Mouse (Mus musculus) CH12.LX (cell line): ENCODE data around the gene Paf1. TPM values are rescaled to one million over a fixed set of nuclear protein-coding genes. Genes with fewer than 3 reads are reported as not detected.

ENCODE experiments used
- DNase-seq: peaks from one replicate; pipeline ENCODE4 v3.0.0-alpha.2; 2013; ENCODE audit errors: extremely low read depth
- H3K27ac ChIP-seq: 2 replicates; pipeline ENCODE4 v1.5.1; 2012; ENCODE audit warnings: low read depth, mild to moderate bottlenecking, control low read depth, moderate library complexity; ENCODE audit not compliant: insufficient read depth
- H3K27me3 ChIP-seq: replicated peaks from 2 replicates; pipeline ENCODE3; 2012; ENCODE audit warnings: inconsistent platforms
- H3K36me3 ChIP-seq, 2 experiments: replicated peaks in 1 of 2; 2 replicates each; pipeline versions ENCODE3 to v1.6.1; 2012; ENCODE audit warnings: inconsistent platforms in 1 of 2, low read length in 1 of 2, mild to moderate bottlenecking in 1 of 2, mixed read lengths in 1 of 2, moderate library complexity in 1 of 2; ENCODE audit not compliant: control insufficient read depth in 1 of 2, insufficient read depth in 1 of 2
- H3K4me1 ChIP-seq, 2 experiments: 2 replicates each; pipeline ENCODE4 v1.6.1; 2012; ENCODE audit warnings: inconsistent platforms in 1 of 2, moderate library complexity in 1 of 2; ENCODE audit not compliant: insufficient read depth in 2 of 2, control insufficient read depth in 1 of 2
- H3K4me2 ChIP-seq: 2 replicates; pipeline ENCODE4 v1.6.1; 2012; ENCODE audit warnings: low read depth, mild to moderate bottlenecking, control low read depth; ENCODE audit not compliant: poor library complexity, insufficient read depth, severe bottlenecking
- H3K4me3 ChIP-seq, 3 experiments: fragments of 150-350 bp in 1 of 3; sonication (generic) in 1 of 3; replicated peaks in 1 of 3; 2 replicates each; pipeline versions ENCODE3 to v1.5.1; 2011 to 2012; ENCODE audit warnings: low read depth in 2 of 3, low read length in 2 of 3, mild to moderate bottlenecking in 2 of 3, moderate library complexity in 2 of 3, control low read depth in 1 of 3, improper control_type of control experiment in 1 of 3, inconsistent platforms in 1 of 3, mixed read lengths in 1 of 3; ENCODE audit not compliant: poor library complexity in 1 of 3
- H3K79me2 ChIP-seq: replicated peaks from 2 replicates; pipeline ENCODE4 v1.6.1; 2012; ENCODE audit warnings: mild to moderate bottlenecking, moderate library complexity; ENCODE audit not compliant: control insufficient read depth, poor library complexity, insufficient read depth, severe bottlenecking; ENCODE audit errors: extremely low read depth
- H3K9ac ChIP-seq: 2 replicates; pipeline ENCODE4 v1.6.1; 2012; ENCODE audit warnings: low read depth, mild to moderate bottlenecking, control low read depth, moderate library complexity; ENCODE audit not compliant: insufficient read depth
- H3K9me3 ChIP-seq: replicated peaks from 2 replicates; pipeline ENCODE3; 2012; ENCODE audit warnings: low read length, inconsistent platforms, mixed read lengths
- BHLHE40 ChIP-seq: IDR thresholded peaks from 2 replicates; pipeline ENCODE4 v1.6.1; 2011; ENCODE audit warnings: mild to moderate bottlenecking, low read depth, low read length, improper control_type of control experiment
- CHD2 ChIP-seq: IDR thresholded peaks from 2 replicates; pipeline ENCODE4 v1.6.1; 2011; ENCODE audit warnings: low read length, improper control_type of control experiment
- CTCF ChIP-seq, 2 experiments: IDR thresholded peaks in 1 of 2; conservative IDR thresholded peaks in 1 of 2; 2 replicates each; pipeline ENCODE4 v1.5.1; 2011 to 2012; ENCODE audit warnings: low read depth in 2 of 2, low read length in 2 of 2, improper control_type of control experiment in 1 of 2, inconsistent platforms in 1 of 2, mild to moderate bottlenecking in 1 of 2, moderate library complexity in 1 of 2
- E2F4 ChIP-seq: IDR thresholded peaks from 2 replicates; pipeline ENCODE4 v1.6.1; 2011; ENCODE audit warnings: low read depth, low read length, improper control_type of control experiment; ENCODE audit not compliant: insufficient replicate concordance
- ELF1 ChIP-seq: IDR thresholded peaks from 2 replicates; pipeline ENCODE4 v1.6.1; 2014; ENCODE audit warnings: low read depth, mild to moderate bottlenecking, inconsistent platforms, low read length, improper control_type of control experiment
- ETS1 ChIP-seq: conservative IDR thresholded peaks from 2 replicates; pipeline ENCODE4 v1.6.1; 2012; ENCODE audit warnings: low read depth, mild to moderate bottlenecking, inconsistent platforms, low read length, improper control_type of control experiment, moderate library complexity
- HCFC1 ChIP-seq: IDR thresholded peaks from 2 replicates; pipeline ENCODE4 v1.6.1; 2012; ENCODE audit warnings: low read depth, mild to moderate bottlenecking, inconsistent platforms, low read length, improper control_type of control experiment
- IRF4 ChIP-seq: IDR thresholded peaks from 2 replicates; pipeline ENCODE4 v1.6.1; 2014; ENCODE audit warnings: low read depth, mild to moderate bottlenecking, inconsistent platforms, low read length, improper control_type of control experiment
- JUN ChIP-seq: IDR thresholded peaks from 2 replicates; pipeline ENCODE4 v1.6.1; 2011; ENCODE audit warnings: low read depth, mild to moderate bottlenecking, low read length, improper control_type of control experiment, moderate library complexity; ENCODE audit not compliant: insufficient read depth
- JUND ChIP-seq: conservative IDR thresholded peaks from 2 replicates; pipeline ENCODE4 v1.6.1; 2011; ENCODE audit warnings: low read depth, low read length, improper control_type of control experiment
- MAFK ChIP-seq: IDR thresholded peaks from 2 replicates; pipeline ENCODE4 v1.6.1; 2011; ENCODE audit warnings: low read length, improper control_type of control experiment; ENCODE audit not compliant: insufficient replicate concordance
- MYC ChIP-seq: IDR thresholded peaks from 2 replicates; pipeline ENCODE4 v1.6.1; 2011; ENCODE audit warnings: low read depth, mild to moderate bottlenecking, improper control_type of control experiment, low read length
- NELFE ChIP-seq: IDR thresholded peaks from 2 replicates; pipeline ENCODE4 v1.6.1; 2011; ENCODE audit warnings: low read depth, low read length, improper control_type of control experiment
- POLR2A ChIP-seq: IDR thresholded peaks from 2 replicates; pipeline ENCODE4 v1.6.1; 2011; ENCODE audit warnings: low read depth, mild to moderate bottlenecking, improper control_type of control experiment, low read length
- POLR2AphosphoS2 ChIP-seq: IDR thresholded peaks from 2 replicates; pipeline ENCODE4 v1.6.1; 2011; ENCODE audit warnings: low read depth, low read length, improper control_type of control experiment
- RCOR1 ChIP-seq: conservative IDR thresholded peaks from 2 replicates; pipeline ENCODE4 v1.6.1; 2012; ENCODE audit warnings: low read depth, mild to moderate bottlenecking, inconsistent platforms, low read length, improper control_type of control experiment
- SIN3A ChIP-seq: IDR thresholded peaks from 2 replicates; pipeline ENCODE4 v1.6.1; 2012; ENCODE audit warnings: low read length, improper control_type of control experiment, inconsistent platforms
- SMC3 ChIP-seq: IDR thresholded peaks from 2 replicates; pipeline ENCODE4 v1.6.1; 2011; ENCODE audit warnings: low read depth, low read length, improper control_type of control experiment
- TBP ChIP-seq: conservative IDR thresholded peaks from 2 replicates; pipeline ENCODE4 v1.6.1; 2011; ENCODE audit warnings: low read depth, low read length, improper control_type of control experiment
- TCF12 ChIP-seq: IDR thresholded peaks from 2 replicates; pipeline ENCODE4 v1.6.1; 2014; ENCODE audit warnings: low read depth, mild to moderate bottlenecking, inconsistent platforms, low read length, improper control_type of control experiment
- ZC3H11A ChIP-seq: IDR thresholded peaks from 2 replicates; pipeline ENCODE4 v1.6.1; 2012; ENCODE audit warnings: low read depth, mild to moderate bottlenecking, inconsistent platforms, low read length, improper control_type of control experiment
- ZMIZ1 ChIP-seq: IDR thresholded peaks from 2 replicates; pipeline ENCODE4 v1.6.1; 2012; ENCODE audit warnings: low read depth, mild to moderate bottlenecking, inconsistent platforms, low read length, improper control_type of control experiment
- ZNF384 ChIP-seq: IDR thresholded peaks from 2 replicates; pipeline ENCODE4 v1.6.1; 2012; ENCODE audit warnings: low read depth, low read length, improper control_type of control experiment, inconsistent platforms
- dilution Hi-C: fragments of 300-500 bp; cut with MboI; formaldehyde crosslinking; loops from 2 replicates; pipeline ENCODE4 v1.14.3; 2020; ENCODE audit warnings: low sequenced_read_pairs; ENCODE audit not compliant: extremely low pct_unique_long_range_greater_than_20kb, extremely low pct_ligation_motif_present
- in situ Hi-C: fragments of 300-500 bp; cut with MboI; formaldehyde crosslinking; loops from 3 replicates; pipeline ENCODE4 v1.14.3; 2019; ENCODE audit warnings: low sequenced_read_pairs, low pct_ligation_motif_present, low pct_unique_long_range_greater_than_20kb, mixed read lengths
- polyA plus RNA-seq: library from polyadenylated mRNA; unstranded; fragments of >175 nt; gene quantifications from 2 replicates; pipeline ENCODE4 v1.2.1, GENCODE M21; 2012; ENCODE audit warnings: low read depth; ENCODE audit not compliant: insufficient read length
- total RNA-seq, 2 experiments: library from RNA; depleted of rRNA; stranded (reverse); fragments of 300-350 nt in 1 of 2; fragments of >200 nt in 1 of 2; gene quantifications; 2 replicates each; pipeline ENCODE4 v1.2.3; 2012 to 2014

Gene Paf1
- total and polyA plus RNA-seq, 3 experiments = 42.2 to 105 (median 45.9) TPM

DNA sequence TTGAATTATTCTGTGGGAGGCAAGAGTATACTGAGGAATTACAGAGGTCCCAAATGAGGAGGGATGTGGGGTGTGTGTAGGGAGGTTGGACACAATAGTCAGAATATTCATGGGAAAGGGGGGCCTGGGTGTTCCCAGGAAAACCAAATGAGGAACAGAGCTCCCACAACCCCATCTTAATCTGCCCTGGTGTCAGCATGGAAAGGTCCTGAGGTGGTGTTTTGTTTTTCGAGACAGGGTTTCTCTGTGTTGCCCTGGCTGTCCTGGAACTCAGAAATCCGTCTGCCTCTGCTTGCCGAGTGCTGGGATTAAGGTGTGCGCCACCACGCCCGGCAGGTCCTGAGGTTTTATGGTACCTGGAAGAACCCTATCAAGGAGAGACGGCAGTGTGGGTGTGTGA lies 34.3 kb upstream of the Paf1 start:
- H3K9ac ChIP-seq = no peak overlapping the region
- H3K79me2 ChIP-seq = no peaks in the 10 kb centered on the region
- H3K27ac ChIP-seq = no peak overlapping the region
- H3K4me3 ChIP-seq = no peak overlapping the region
- TF ChIP-seq ETS1 (no peak), MAFK (no peak), JUND (no peak), POLR2A (no peak), SMC3 (no peak), NELFE (no peak), TBP (no peak), E2F4 (no peak), IRF4 (no peak), ZMIZ1 (no peak), RCOR1 (no peak), BHLHE40 (no peak), POLR2AphosphoS2 (no peak), SIN3A (no peak), ZC3H11A (no peak), TCF12 (no peak), MYC (no peak), ELF1 (no peak)
- no peak overlapping the region for H3K4me2 ChIP-seq
- dilution Hi-C loops = no loop called here
- H3K4me1 ChIP-seq = peaks cover 0 to 15% of the 10 kb centered on the region in 2 experiments; a peak in 2 of 4 replicates
- DNase-seq = no peak
- H3K27me3 ChIP-seq = no peaks in the 10 kb centered on the region
- H3K9me3 ChIP-seq = no peaks in the 10 kb centered on the region
- in situ Hi-C loops = no loop called here
- H3K36me3 ChIP-seq = peaks cover 24 to 57% of the 10 kb centered on the region in 2 experiments

DNA sequence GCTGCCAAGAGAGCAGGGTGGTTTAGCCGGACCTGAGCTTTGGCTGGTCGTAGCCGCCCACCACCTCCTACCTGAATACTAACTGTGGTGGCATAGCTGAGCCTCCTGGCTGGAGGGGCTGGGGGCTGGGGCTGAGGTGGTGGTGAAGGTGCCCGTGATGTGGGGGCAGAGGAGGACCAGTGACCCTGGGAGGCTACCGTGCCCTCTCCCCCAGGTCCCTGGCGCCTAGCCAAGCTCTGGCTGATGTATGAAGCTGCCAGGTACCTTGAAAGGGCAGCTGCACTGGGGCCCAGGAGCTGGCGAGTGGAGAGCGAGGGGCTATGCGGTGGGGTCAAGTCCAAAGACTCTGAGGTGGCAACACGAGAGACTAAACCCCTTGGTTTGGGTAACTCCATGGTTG lies 32.9 kb upstream of the Paf1 start:
- peaks cover 11 to 53% of the 10 kb centered on the region in 2 experiments for H3K36me3 ChIP-seq
- no peaks in the 10 kb centered on the region for H3K79me2 ChIP-seq
- H3K4me1 ChIP-seq = peaks cover 0 to 7% of the 10 kb centered on the region in 2 experiments; a peak in 2 of 4 replicates
- no peaks in the 10 kb centered on the region for H3K27me3 ChIP-seq
- H3K4me3 ChIP-seq = no peak overlapping the region
- in situ Hi-C loops = no loop called here
- TF ChIP-seq ZC3H11A (no peak), NELFE (no peak), HCFC1 (no peak), CTCF (conservative IDR thresholded peaks at IDR 0.05 in 1 of 2, IDR thresholded peaks at IDR 0.05 in 1 of 2; ENCODE audit: low read depth in 2 of 2, low read length in 2 of 2) (no peak), ZNF384 (no peak), CHD2 (no peak), JUN (no peak), TCF12 (no peak)
- no peak overlapping the region for H3K4me2 ChIP-seq
- dilution Hi-C loops = no loop called here
- H3K27ac ChIP-seq = no peak overlapping the region
- no peaks in the 10 kb centered on the region for H3K9me3 ChIP-seq
- no peak for DNase-seq
- no peak overlapping the region for H3K9ac ChIP-seq
